Mouse (Mus musculus): Measurements from ENCODE around the gene Kif28.
A peak's percentile ranks its signal among the peaks of the same experiment; 100 is the strongest.
"Not testable (repeated sequence)": the region's sequence is repeated elsewhere in the genome, so short reads cannot be mapped to it uniquely, and the experiment has no call there.

The Kif28 gene

DNA sequence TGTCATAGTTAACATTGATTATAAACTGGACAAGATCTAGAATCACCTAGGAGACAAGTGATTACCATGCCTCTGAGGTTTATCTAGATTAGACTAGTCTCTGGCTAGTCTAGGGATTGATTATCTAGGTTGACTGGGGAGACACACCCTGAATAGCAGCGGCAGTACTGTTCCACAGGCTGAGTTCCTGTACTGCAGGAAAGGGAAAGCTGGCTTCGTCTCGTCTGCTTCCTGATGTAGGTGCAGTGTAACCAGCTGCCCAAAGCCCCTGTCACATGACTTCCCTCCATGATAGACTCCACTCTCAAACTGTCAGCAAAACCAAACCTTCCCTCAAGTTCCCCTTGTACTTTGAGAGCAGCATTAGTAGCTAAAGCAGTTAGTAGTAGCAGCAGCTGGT, 40.9 kb downstream of the Kif28 start:
- DNase-seq (ENCODE audit: low spot score in 2 of 2) = no peak

DNA sequence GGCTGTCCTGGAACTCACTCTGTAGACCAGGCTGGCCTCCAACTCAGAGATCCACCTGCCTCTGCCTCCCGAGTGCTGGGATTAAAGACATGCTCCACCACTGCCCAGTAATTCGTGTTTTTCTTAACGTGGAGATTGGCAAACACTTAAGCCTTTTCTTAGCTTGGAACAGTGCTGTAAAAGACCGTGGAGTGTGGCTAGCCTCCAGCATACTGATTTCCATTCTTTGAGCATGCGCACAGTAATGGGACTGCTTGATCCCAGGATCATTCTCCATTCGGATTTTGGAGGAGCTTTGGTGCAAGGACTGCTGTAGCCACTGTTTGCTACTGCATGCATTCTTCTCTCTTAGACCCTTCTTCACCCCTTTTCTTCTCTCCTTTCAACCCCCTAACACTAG, 55.6 kb downstream of the Kif28 start:
- DNase-seq (ENCODE audit: low spot score in 2 of 2) = no peak

DNA sequence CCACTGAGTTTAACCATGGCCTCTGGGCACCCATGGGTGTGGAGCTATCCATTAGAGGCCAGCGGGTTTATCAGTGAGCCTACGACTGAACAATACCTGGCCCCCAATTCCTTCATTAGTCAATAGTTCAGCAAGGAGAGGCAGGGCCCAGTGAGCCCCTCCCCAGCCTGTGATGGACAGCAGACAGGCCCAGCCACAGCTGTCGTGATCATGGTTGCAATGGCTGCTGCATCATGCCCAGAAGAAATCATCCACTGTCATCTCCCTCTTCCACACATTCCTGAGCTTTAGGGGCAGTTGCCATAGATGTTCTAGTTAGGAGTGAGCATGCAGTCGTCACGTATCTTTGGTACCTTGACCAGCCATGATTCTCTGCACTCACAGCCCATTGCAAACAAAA, 56.2 kb downstream of the Kif28 start:
- DNase-seq (ENCODE audit: low spot score in 2 of 2) = no peak

DNA sequence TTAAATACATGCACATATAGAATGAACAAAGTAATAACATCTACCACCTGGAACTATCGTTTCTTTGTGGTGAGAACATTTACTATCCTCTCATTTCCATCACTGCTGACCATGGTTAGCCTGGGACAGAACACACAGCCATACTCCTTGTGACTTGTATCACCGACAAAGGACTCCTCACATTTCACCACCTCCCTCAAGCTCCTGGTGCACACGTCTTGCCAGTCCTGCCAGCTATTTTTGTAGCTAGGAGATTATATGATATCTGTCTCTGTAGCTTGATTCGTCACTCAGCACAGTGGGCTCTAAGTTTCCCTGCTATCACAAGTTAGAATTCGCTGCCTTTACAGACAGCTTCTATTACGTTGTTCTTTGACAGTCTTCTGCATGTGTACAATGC, 56.7 kb downstream of the Kif28 start:
- DNase-seq (ENCODE audit: low spot score in 2 of 2) = no peak

DNA sequence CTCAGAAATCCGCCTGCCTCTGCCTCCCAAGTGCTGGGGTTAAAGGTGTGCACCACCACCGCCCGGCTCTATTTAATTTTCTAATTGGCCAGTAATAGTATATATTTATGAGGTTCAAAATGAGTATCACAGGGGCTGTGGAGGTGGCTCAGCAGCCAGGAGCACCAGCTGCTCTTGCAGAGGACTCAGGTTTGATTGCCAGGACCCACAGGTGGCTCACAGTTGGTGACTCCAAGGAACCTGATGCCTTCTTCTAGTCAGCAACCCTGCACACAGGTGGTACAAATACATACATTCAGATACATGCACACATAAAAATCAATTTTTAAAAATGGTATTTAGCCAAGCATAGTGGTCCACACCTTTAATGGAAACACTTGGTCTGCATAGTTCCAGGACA, 57.1 kb downstream of the Kif28 start:
- DNase-seq (ENCODE audit: low spot score in 2 of 2) = no peak

DNA sequence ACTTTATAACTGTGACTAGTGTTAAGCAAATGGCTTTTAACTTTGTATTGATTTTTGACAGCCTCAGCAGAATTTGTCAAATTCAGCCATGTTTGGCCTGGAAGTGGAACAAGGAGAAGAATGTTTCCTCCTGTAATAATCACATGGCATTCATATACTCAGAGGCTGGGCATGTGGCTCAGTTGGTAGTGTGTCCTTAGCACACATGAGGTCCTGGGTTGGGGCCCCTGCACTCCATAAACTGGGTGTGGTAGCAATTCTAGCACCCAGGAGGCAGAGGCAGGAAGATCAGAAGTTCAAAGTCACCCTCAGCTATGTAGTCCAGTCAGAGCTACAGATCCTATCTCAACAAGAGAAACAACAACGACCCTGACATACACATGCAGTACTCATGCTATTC, 57.8 kb downstream of the Kif28 start:
- DNase-seq (ENCODE audit: low spot score in 2 of 2) = no peak

DNA sequence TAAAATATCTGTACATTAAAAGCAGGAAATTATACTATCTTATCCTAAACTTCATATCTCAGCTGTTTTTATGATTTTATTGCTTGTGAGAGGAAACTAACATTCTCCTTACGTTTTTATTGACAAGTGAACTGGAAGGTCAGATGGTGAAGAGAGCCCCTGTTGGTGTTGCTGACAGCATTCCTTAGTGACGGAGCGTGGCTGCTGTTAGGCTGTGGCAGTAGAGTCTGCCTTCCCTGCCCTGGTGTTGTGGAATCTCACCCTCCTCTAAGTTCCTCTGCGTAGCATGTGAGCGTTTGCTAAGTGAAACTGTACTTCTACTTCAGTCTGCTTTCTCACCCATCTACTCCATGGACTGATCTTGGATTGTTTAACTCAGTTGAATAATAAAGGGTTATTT, 58.3 kb downstream of the Kif28 start:
- DNase-seq (ENCODE audit: low spot score in 2 of 2) = no peak

DNA sequence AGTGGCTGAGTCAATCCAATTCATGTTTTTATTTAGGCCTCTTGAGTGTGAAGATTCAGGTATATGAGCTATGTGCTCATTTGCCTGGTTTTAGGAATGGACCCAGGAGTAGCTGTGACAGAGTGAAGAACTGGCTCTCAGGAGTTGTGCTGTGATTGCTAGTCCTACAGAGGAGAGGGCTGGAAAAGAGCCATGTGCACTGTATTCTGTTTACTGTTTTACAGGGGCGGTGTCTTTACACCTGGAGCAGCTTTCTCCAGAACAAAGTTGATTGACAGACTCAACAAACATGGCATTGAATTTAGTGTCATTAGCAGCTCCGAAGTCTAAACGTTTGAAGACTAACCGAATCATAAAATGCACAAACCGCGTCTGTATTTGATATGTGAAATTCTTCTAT, 58.7 kb downstream of the Kif28 start:
- DNase-seq (ENCODE audit: low spot score in 2 of 2) = no peak

DNA sequence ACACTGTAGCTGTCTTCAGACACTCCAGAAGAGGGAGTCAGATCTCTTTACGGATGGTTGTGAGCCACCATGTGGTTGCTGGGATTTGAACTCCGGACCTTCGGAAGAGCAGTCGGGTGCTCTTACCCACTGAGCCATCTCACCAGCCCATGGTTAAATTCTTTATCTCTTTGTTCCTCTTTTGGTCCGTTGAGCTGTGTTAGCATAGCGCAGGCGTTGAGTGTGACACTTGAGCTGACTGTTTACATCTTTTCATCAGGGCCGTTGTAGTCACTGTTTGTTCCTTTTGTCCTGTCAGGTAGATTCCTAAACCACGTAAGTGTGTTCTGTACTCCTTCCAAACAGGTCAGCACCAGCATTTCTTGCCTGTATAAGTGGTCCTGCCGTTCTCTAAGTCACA, 62.3 kb downstream of the Kif28 start:
- DNase-seq (ENCODE audit: low spot score in 2 of 2) = not testable (repeated sequence)

DNA sequence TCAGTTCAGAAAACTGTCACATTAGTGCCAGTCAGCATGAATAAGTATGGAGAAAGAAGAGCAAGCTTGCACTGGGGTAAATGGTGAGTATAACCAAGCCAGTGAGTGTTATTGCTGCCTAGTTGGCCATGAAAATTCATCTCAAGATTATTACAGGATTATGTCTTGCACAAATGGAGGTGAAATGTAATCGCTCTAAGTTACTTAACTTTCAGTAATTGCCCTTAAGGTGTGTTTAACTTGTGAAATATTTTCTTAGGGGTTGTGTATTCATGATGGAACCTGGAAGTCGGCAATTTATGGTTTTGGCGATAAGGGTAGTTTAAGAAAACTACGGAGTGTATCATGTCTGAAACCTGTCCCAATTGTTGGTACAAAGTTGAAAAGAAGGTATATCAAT, 65.7 kb downstream of the Kif28 start:
- no peak for DNase-seq (ENCODE audit: low spot score in 2 of 2)

DNA sequence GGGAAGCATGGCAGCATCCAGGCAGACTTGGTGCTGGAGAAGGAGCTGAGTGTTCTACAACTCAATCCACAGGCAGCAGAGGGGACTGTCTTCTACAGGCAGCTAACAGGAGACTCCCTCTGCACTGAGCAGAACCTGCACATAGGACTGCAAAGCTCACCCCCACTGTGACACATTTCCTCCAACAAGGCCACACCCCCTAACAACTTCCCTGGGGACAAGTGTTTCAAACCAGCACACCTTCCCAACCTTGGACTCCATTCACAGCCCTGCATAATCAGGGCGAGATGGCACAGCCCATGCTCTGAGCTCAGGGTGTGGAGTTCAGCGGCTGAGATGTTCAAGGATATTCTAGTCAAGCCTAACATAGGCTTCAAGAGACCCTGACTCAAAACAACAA, 68.0 kb downstream of the Kif28 start:
- no peak for DNase-seq (ENCODE audit: low spot score in 2 of 2)

DNA sequence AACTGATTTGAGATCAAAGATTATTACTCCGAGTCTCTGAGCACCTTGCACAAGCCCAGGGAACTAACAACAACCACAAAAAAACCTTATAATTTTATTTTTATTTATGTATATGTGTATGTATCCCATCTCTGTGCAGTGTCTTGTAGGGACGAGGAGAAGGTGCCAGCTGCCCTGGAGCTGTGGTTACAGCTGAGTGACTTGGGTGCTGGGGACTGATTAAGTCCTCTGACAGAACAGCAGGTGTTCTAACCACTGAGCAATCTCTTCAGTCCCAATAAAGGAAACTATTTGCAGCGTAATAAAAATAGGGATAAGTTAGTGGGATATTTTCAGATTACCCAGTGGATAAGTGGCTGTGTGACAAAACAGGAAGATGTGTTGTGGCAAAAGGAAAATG, 70.7 kb downstream of the Kif28 start:
- no peak for DNase-seq (ENCODE audit: low spot score in 2 of 2)

DNA sequence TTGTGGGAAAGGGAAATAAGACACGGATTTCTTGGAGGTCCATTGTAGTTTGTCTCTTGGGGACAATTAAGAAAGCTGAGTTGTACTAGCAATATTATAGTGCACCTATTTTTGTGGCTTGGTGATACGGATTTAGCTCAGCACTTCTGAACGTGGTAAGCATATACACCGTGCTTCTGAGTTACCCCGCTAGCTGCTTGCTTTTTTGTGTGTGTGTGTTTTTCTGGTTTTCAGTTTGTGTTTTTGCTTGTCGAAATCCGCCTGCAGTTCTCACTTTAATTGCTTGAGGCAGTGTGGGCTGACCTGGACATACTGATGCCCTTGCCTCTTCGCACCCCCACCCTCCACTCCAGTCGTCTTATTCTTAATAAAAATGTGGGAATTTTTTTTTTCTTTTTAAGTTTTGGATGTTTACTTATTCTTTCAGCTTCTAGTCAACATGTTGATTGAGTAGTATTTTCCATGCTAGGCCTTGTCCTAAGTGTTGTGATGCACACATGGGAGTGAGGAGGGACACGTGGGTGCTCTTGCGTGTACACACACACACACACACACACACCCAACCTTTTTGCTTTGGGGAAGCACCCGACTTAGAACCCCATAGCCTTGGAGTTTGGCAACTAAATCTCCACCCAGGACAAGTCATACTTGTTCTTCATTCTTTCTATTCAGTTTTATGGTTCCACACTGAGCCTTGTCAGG, 76.1 kb downstream of the Kif28 start:
- DNase-seq (ENCODE audit: low spot score in 2 of 2) = peak in 1 of 2 experiments; percentile 36

DNA sequence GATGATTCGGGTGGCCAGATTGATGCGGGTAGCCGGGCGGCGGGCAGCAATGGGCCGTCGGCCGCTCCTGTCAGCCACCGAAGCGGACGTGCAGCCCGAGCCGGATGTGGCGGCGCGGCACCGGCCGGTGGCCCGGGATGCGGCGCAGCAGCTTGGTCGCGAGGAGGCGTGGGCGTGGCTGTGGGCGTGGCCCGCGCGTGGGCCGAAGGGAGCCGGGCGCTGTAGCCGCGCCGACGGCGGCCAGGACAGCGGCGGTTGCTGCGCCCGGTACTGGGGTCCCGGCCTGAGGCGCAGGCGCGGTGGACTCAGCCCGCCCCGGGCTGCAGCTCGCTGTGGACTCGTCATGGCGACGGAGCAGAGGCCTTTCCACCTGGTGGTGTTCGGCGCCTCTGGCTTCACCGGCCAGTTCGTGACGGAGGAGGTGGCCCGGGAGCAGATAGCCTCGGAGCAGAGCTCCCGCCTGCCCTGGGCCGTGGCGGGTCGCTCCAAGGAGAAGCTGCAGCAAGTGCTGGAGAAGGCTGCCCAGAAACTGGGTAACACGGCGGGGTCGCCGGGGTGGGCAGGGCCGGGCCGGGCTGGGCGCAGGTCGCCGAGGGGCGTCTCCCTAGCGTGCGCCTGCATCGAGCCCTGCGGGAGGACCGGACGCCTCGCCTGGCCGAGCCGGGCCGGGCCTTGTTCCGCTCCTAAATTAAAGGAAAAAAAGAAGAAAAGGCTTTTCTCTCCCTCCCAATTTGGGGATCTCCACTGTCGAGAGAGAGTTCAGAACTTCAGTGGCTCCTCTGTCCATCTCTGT, 76.9 kb downstream of the Kif28 start, which contains the start of gene Sccpdh:
TSS of gene Sccpdh (plus strand) at position 198 of the 793 bp plus-strand sequence.
- DNase-seq (ENCODE audit: low spot score in 2 of 2) = peak; percentile 86

DNA sequence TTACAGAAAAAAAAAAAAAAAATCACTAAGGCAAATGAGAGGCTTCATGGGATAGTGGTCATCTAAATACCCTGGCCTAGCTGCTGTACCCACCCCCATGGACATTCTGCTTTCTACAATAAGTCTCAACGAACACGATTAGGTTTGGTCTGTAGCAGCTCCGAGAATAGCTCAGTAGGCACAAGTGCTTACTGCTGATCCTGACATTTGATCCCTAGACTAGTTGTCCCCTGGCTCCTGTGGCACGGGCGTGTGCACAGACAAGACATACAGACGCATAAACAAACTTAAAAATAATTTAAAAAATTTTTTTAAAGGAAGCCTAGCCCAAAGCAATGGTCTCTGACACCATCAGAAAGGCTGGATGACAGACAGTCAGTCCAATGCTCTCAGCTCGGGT, 77.6 kb downstream of the Kif28 start:
- DNase-seq (ENCODE audit: low spot score in 2 of 2) = no peak

DNA sequence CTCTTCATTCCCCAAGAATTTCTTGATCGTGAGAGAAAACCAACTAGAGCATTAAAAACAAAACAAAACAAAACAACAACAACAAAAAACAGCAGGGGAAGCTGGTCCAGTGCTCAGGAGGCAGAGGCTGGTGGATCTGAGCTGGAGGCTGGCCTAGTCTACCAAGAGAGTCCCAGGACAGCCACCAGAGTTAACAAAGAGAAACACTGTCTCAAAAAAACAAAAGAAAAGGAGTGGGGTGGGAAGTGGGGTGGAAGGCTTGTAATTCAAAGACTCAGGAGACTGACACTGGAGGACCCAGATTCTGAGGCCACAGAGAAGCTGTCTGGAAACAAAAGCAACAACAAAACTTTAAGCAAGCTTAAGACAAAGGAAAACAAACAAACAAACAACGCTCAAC, 78.1 kb downstream of the Kif28 start:
- peak in 1 of 2 experiments; percentile 16 for DNase-seq (ENCODE audit: low spot score in 2 of 2)

DNA sequence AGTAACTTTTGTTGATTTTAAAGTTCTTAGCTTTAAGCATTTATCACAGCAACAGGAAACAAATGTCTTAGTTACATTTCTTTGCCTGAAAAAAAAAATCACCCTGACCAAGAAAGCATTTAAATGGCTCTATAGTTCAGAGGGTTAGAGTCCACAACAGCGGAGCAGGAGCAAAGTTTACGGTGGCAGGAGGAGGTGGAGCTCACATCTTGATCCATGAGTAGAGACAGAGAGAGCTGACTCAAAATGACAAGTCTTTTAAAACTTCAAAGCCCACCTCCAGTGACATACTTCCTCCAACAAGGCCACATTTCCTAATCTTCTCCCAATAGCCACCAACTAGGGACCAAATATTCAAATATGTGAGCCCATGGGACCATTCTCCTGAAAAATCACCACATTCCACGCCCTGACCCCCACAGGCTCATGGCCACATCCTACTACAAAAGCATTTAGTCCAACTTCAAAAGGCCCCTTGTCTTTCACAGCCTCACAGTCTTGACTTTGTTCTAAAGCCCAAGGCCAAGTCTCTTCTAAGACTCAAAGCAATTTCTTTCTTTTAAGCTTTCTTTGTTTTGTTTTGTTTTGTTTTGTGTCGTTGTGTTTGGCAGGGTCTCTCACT, 80.7 kb downstream of the Kif28 start:
- DNase-seq (ENCODE audit: low spot score in 2 of 2) = peak in 1 of 2 experiments; percentile 22

DNA sequence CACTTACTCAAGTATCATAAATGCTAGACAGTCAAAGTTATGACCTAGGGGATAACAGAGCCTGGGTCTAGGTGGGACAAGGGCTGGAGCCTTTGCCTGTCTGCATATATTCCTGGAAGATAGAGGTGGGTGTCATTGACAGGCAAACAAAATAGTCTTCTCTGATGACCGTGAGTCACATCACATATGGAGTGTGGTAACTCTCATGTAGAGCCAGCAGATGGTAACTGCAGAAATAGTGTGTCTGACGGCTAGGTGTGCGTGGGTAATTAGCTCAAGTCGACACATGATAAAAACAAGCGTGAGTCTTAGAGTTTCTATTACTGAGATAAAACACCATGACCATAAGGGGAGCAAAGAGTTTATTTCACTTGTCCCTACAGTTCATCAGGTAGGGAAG, 82.0 kb downstream of the Kif28 start:
- no peak for DNase-seq (ENCODE audit: low spot score in 2 of 2)

DNA sequence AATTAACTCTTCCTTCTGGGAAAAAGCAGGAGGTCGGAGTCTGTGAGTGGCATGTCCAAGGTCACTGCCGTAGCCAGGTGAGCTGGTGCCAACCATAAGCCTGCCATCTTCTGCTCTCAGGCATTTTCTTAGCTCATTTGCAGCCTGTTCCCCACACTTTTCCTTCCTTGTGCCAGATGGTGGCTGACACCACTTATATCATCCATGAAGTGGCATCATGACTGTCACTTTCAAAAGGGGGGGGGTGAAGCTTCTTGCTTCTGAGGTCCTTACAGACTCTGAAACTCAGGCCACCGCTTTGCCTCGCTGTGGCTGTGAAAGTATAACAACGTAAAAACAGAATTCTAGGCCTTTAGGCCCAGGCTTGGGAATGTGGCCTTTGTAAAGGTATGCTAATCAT, 93.8 kb downstream of the Kif28 start:
- DNase-seq (ENCODE audit: low spot score in 2 of 2) = peak in 1 of 2 experiments; percentile 50

DNA sequence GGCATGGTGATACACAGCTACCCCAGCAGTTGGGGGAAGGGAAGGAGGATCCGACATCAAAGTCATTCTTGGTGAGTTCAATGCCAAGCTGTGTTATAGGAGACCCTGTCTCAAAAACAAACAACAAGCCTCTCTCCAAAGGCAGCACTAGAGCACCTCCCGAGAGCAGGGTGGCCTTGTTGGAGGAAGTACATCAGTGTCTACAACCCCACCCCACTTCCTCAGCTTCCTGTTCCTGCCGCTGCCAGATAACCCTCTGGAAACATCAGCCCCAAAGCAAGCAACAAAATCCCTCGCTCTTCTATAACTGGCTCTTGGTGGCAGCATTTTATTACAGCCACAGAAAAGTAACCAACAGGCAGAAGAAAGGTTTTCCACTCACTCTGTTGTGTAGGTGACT, 94.8 kb downstream of the Kif28 start:
- DNase-seq (ENCODE audit: low spot score in 2 of 2) = no peak

DNA sequence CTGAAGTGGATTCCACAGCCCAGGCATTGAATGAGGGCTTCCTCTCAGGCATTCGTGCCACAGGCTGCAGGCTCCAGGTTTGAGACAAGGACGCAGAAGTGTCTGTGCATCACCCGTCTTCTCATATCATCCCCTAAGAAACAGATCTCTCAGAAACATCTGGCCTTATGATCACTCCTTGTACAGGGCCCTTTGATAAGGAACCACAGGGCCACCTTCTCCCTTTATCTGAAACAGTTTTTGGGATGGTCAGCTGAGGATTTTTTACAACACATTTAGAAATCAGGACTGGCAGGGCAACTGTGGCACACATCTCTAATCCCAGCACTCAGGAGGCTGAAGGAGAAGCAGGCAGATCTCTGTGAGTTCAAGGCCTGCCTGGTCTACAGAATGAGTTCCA, 95.7 kb downstream of the Kif28 start:
- no peak for DNase-seq (ENCODE audit: low spot score in 2 of 2)

DNA sequence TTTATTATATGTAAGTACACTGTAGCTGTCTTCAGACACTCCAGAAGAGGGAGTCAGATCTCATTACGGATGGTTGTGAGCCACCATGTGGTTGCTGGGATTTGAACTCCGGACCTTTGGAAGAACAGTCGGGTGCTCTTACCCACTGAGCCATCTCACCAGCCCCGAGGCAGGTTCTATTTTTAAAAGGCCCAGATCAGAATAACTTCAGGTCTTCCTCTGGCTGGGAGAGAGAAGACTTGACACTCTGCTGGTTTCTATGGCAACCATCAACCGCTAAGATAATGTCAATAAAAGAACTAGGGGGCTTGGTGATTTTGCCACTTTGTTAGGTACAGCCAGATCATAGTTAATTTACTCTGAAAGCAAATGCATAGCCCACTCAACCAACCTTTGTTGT, 96.4 kb downstream of the Kif28 start:
- not testable (repeated sequence) for DNase-seq (ENCODE audit: low spot score in 2 of 2)

DNA sequence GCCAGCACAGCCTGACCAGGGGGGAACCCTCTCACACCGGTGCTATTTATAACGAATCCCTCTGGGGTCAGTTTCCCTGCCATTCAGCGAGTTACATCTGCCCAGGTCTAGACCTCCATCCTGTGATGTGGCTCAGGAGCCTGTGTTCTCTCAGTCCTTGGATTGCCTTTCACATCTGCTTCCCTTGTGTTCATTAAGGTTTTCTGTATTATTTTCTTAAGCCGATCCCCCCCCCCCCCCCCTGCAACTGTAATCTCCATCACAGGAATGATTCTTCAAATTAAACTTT, 99.1 kb downstream of the Kif28 start:
- no peak for DNase-seq (ENCODE audit: low spot score in 2 of 2)

Measured in urinary bladder, postnatal 4 days (tissue).